Mouse (Mus musculus): ENCODE data around the gene Trappc13.
A peak's percentile ranks its signal among the peaks of the same experiment; 100 is the strongest.
"Not testable (repeated sequence)": the region's sequence is repeated elsewhere in the genome, so short reads cannot be mapped to it uniquely, and the experiment has no call there.

Gene Trappc13

DNA sequence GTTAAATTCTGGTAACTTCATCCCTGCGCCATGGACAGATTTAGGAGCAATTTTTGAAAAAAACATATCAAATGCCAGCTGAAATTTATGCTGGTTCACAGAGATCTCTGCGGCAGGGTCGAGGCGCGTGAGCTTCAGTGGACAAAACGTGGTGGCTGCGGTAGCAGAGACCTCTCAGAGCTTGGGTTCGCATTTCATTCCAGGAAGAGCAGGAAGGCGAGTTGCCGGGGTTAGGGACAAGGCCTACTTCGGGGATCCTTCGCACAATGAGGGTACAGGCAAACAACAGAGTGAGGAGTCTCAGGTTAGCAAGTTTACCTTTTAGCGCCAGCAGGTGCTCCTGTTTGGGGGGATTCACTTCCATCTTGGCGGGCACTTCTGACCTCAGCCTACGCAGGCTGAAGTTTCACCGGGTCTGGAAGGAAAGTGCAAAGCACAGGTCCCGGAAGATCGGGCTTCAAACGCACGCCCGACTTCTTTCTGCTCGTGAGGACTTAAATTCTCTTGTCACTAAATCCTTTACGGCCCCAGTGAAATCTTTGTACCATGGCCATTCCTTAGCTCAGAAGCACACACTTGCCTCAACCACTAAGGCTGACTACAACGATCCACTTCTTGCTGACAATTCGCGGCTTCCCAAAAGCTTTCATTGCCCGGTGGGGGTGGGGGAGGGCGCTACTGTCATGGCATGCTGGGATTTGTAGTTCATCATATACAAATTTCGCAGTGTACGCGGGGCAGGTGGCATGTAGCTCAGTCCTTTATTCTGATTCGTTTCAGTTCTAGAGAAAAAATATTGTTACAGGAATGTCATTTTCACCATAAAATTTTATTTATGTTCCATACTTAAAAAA is at the start of gene Trappc13:
TSS of gene Trappc13 (minus strand) at position 674 of the 854 bp plus-strand sequence.
- no peak for DNase-seq (ENCODE audit: low read depth, low spot score)

DNA sequence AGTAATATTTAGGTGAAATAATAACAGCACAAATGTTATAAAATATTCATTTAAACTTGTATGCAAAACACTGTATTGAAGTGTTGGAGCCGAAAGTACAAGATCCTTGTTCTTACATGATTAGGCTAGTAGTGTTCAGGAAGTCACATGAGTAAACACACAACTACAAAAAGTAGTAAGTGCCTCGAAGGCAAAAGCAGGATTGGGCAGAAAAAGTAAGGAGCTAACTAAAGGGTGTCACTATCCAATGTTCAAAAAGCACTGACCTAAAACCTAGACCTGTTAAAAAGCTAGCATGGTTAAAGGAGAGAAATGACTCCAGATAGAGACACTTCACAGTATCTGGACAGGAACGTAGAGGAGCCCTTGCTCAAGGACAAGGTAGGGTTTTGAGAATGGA is 49.2 kb upstream of the Trappc13 start:
- DNase-seq (ENCODE audit: low read depth, low spot score), result no peak

DNA sequence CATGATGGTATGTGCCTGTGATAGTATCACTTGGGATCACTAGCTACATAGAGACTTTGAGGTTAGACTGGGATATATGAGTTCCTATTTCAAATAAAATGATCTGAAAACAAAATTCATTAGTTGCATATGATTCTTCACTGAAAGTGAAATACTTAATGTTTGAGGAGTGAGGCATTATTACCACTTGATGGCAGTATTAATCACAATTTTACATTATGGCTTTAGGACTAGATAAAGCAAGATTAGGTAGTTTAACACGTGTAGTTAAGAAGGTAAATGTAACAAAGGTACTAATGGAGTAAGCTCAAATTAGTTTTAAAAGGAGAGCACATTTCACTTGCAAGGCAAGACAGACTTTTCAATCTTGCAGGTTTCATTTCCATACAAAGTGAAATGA is 26.0 kb upstream of the Trappc13 start:
- DNase-seq (ENCODE audit: low read depth, low spot score), result no peak

DNA sequence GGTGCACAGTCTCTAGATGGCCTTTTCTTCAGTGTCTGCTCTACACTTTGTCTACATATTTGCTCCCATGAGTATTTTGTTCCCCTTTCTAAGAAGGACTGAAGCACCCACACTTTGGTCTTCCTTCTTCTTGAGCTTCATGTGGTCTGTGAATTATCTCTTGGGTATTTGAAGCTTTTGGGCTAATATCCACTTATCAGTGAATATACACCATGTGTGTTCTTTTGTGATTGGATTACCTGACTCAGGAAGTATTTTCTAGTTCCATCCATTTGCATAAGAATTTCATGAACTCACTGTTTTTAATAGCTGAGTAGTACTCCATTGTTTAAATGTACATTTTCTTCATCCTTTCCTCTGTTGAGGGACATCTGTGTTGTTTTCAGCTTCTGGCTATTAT is 17.6 kb upstream of the Trappc13 start:
- DNase-seq (ENCODE audit: low read depth, low spot score), result not testable (repeated sequence)

DNA sequence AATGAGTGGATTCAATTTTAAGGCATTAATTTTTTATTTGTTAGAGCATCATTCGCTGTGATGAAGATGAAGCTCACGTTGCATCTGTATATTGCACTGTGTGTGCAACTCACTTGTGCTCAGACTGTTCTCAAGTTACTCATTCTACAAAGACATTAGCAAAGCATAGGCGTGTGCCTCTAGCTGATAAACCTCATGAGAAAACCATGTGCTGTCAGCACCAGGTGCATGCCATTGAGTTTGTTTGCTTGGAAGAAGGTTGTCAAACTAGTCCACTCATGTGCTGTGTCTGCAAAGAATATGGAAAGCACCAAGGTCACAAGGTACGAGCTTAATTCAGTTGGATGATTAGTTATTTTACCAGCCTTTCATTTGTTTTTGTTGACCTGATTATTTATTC is 9.1 kb upstream of the Trappc13 start:
- DNase-seq (ENCODE audit: low read depth, low spot score), result no peak

DNA sequence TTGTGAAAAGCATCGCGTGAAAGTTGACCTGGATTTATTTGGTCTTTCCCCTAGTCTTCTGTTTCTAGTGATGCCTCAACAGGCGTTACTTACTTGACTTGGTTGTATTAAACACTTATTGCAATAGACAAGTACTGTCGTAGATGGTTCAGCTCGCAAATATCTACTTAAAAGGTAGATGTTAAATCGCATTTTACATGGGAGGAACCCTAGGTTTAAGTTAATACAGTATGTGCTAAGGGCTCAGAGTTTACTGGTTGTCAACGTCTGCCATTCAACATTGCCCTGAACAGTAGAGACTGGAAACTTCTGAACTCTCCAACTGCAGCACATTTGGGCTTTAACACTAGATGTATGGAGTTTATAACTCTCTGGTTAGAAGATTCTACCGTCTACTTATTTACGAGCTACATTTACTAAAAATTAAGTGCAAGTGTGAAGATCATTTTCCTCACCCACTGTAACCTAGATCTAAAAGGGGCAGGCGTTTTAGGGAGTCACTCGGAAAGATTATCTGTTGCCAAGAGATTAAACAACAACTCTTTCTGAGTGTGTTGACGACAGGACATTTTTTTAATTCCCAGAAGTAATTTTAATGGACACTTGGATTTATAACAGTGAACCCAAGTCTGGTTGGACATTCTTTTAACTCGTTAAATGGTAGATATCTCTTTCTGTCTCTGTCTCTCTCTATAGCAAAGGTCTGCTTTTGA is 1.1 kb upstream of the Trappc13 start:
- DNase-seq (ENCODE audit: low read depth, low spot score), result no peak

DNA sequence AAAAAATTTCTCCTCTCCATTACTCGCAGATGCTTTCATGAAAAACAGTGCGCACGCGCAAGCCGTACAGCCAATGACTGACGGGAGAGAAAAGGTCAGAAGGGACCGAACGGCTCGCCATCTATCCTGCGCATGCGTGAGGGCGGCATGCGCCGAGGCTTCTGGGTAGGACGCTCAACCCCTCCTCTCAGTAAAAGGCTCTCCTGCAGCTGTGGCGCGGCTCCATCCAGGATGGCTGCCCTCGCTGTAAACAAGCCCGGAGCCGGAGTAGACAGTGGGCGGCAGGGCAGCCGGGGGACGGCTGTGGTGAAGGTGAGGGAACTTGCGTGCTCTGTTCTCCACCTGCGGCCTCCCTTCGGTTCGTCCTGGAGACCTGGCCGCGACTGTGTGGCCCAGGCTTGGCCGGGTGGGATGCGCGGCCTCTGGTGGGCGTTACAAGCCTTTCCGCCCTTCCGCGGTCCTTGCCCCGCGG is 417 bp upstream of the Trappc13 start, which contains the start of gene Trim23:
TSS of gene Trim23 (plus strand) at position 148 of the 472 bp plus-strand sequence.
- peak; percentile 99 for DNase-seq (ENCODE audit: low read depth, low spot score)

DNA sequence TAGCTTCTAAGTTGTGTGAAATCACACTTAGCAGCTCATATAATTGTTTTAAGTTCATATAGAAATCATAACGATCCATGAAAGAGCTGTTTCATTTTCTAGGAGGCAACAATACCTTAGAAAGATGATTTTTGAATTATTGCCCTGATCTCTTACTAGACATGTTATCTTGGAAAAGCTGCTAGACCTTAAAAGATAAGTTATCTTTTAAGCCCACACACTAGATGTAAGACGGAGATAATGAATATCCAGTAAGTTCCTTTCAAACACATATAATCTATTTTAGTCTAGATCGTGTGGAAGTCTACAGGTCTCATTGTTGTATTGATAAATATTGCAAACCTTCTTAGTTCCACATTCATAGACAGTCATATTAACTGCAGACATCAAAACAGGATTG is 1.4 kb downstream of the Trappc13 start:
- no peak for DNase-seq (ENCODE audit: low read depth, low spot score)

DNA sequence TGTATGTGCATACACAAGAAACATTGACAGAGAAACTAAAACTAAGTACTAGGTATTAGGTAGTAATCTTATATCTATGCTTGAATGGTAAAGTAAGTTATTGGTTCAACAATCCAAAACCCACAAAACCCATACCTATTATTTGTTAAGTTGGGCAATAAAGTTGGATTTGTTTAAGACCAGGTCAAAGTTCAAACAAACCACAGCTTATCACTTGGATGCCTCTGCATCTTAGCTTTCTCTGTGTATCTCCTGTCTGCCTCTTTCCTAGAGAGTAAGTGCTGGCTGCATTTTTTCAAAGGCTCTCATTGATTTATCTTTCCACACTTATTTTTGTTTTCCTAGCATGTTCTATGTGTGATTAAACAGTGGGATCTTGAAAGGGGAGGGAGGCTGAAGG is 5.8 kb downstream of the Trappc13 start:
- no peak for DNase-seq (ENCODE audit: low read depth, low spot score)

DNA sequence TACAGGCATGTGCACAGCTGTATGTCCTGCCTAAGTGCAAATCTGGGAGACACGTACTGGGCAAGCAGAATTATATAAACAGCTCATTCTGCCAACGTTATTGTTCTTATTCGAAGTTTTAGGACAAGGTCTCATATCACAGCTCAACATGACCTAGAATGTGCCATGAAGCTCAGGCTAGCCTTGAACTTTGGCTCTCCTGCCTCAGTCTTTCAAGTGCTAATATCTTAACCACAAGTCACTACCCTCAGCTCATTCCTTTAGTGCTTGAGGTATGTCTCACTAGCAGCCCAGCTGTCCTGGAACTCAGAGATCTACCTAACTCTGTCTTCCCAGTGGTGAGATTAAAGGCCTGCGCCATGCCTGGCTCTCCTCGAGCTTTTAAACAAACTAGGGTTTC is 6.6 kb downstream of the Trappc13 start:
- DNase-seq (ENCODE audit: low read depth, low spot score), result no peak

DNA sequence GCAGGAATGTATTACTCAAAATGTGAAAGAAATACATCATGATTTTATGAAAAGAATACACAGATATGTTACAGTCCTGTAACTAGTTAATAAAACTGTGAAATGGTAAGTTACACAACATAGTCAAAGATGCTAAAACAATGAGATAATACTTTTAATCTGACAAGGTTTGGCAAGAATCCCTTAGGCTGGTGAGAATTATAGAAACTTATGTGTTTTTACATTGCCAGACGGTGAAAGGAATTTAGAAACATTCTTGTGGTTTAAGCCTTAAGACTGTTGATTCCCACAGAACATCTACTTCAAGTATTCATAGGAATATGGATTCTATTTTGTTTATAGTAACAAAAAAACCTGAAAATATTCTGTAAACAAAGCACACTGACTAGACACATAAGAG is 22.6 kb downstream of the Trappc13 start:
- no peak for DNase-seq (ENCODE audit: low read depth, low spot score)

DNA sequence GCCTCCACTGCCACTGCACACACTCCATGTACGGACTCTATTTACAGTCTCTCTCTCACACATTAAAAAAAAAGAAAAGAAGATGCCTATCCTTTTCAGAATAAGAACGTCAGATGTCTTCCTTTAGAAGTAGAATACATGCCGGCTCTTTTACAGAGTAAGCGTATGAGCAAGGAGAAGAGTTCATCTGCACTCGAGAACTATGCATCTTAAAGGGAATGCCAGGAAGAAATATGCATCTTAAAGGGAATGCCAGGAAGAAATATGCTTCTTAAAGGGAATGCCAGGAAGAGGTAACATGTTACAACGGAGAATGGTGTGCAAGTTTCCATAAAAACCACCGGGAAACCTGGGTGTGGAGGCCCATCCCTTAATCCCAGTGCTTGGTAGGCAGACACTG is 23.2 kb downstream of the Trappc13 start:
- DNase-seq (ENCODE audit: low read depth, low spot score), result no peak

DNA sequence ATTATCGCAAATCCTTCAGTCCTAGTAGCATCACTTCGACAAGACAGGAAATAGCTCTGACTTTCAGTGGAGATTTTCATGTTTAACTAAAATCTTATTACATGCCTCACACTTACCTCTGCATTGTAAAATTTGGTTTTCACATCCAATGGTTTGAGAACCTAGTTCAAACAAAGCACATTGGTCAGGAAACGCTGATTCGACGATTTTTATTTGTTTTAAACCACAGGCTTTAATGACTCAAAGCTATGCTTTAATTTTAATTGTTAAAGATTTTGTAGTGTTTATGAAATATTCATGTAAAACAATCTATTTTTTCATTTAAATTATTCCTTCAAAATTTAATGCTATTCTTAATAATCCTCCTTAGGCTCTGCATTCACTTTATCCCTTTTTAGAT is 24.1 kb downstream of the Trappc13 start:
- no peak for DNase-seq (ENCODE audit: low read depth, low spot score)

DNA sequence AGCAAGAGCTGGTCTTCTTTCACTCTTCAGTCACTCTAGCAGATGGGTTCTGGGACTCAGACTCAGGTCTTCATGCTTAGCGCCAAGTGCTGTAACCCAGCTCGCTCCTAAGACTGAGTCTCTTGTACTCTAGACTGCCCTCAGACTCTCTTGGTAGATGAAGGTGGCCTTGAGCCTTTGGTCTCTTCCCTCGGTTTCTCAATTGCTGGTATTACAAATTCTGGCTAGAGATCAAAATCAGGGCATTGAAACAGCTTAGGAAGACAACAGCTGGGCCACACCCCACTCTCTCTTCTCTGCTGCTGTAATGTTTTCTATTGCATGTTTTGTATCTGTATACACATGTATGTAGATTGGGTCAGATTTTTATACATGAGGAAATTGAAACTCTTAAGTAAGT is 32.6 kb downstream of the Trappc13 start:
- DNase-seq (ENCODE audit: low read depth, low spot score), result no peak

DNA sequence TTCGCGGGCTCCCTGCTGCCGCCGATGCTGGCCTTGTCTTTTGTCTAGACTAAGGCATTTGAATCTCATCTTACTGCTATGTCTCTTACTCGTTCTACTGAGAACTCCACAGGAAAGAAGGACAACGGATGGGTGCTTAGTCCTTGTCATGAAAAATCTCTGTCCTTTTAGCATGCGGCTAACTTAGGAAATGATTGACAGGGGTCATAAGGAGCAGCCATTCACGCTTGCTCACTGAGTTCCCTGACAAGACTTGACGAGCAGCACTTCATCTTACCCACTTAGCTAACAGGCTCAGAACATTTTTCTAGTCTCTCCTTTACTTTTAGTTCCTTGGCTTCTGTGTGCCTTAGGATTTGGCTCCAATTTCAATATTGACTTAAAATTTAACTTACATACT is 33.4 kb downstream of the Trappc13 start:
- no peak for DNase-seq (ENCODE audit: low read depth, low spot score)

DNA sequence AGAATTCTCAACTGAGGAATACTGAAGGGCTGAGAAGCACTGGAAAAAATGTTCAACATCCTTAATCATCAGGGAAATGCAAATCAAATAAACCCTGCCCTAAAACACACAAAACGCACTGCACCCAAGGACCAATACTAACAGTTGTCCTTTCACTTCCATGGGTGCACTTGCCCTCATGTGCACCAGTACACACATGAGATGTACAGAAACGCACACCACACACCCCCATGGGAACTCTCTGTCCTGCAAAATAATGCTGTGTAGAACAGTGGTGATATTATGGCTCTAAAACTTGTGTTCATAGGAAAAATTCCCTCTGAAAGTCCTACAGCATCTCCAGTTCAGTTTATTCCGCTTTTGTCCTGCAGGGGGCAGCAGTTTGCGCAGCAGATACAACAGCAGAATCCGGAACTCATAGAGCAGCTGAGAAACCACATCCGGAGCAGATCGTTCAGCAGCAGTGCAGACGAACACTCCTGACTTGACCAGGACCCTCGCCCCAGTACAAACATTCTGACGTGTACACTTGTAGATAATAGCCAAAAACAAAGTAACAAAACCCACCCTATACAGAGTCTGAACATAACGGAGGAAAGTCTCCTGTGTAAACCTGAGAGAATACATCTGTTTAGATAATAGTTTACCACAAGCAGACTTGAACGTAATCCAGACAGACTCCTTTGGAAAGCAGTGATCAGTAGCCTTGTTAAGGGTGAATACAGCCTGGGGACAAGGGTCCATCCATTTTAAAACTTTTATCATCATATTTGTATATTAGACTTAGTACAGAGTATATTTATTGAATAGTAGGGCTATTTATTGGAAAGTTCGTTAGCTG is 38.7 kb downstream of the Trappc13 start:
- peak; percentile 54 for DNase-seq (ENCODE audit: low read depth, low spot score)

DNA sequence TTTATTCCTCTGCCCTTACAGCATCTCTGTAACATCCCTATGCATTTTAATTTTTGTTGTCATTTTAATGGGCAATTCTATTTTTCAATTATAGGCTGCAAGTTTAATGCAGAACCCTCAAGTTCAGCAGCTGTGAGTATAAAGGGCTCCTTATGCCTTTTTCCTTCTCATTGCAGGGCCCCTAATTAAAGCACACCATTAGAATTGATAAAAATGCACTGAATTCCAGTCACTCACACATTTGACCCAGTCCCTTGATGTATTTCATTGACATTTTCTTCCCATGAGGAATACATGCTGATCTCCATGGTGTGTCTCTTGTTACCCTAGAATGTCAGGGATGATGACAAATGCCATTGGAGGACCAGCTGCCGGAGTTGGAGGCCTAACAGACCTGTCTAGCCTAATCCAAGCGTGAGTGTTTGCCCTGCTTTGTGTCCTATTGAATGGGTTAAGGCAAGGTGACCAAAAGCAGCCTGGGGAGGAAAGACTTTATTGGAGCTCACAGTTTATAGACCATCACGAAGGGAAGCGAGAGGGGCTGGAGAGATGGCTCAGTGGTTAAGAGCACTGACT is 43.7 kb downstream of the Trappc13 start:
- DNase-seq (ENCODE audit: low read depth, low spot score), result no peak

DNA sequence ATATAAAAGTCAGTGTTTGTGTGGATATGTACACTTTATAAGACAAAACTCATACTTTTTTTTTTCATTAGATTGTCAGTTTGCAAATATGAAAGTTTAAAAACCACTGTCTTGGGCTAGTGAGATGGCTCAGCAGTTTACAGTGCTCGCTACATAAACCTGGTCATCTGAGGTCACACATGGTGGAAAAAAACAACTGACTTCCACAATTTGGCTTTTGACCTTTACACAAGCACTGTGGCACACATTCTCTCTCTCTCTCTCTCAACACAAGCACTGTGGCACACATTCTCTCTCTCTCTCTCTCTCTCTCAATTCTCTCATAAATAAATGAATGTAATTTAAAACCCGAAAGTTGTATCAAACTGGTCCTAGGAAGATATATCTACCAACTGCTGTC is 45.7 kb downstream of the Trappc13 start:
- no peak for DNase-seq (ENCODE audit: low read depth, low spot score)

DNA sequence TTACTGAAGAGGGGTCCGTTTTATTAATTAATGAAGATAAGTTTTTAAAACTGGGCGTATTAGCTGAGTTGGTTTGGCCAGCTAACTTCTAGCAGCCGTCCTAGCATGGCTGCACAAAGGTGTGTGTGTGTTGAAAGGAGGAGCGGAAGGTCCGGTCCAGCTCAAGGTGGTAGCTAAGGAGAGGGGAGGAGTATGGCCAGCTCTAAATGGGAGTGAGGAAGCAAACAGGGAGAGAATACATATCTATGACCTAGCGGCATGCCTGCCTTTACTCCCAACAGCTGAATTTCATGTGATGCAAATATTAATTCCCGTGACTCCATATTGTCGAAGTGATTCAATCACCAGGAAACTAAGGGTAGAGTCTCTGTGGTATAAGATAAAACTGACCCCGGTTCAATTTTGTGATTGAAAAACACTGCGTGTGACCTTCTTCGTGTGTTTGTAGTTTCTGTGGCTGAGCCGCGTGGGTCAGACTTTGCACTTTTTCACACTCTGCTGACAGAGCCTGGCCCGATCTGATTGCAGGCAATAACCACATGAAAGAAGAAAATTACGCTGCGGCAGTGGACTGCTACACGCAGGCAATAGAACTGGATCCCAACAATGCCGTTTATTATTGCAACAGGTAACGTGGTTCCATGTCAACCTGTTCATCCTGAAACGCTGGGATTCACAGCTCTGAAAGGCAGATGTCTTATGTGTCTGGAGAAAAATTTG is 54.4 kb downstream of the Trappc13 start:
- DNase-seq (ENCODE audit: low read depth, low spot score), result no peak

DNA sequence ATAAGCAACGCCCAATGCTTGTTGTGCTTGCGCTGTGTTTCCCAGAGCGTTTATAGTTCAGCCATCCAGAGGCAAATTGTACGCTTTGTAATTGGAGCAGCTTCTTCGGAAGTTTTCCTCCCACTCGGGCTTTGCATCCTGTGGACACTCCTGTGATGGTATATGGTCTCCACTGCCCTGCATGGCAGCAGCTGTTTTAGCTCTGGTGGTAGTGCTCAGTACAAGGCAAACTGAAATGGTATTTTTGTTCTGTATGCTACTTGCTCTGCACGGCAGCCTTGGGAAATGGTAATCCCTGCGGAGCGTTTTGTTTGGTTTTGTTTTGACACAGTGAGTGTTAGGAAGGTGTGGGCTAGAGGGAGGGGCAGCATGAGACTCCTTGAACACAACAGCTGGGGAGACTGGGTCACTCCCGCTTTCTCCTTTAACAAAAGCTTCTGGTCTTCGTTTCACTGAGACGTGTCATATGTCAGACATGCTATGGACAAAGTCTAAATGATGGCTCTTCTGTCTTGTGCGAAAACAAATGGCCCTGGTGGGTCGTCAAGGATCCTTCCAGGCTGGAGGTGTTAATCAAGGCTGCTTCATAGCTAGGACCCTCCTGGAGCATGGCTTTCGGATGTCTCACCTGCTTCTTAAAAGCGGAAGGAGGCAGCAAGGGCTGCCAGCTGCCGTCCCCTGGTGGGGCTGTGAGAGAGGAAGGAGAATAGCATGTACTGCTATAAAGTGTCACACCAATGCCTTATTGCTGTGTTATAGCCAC is 56.0 kb downstream of the Trappc13 start:
- DNase-seq (ENCODE audit: low read depth, low spot score), result no peak
